Mouse (Mus musculus) left cerebral cortex, adult 8-10 months (tissue): ENCODE results near the gene Rab17. TPM values are rescaled to one million over a fixed set of nuclear protein-coding genes. Genes with fewer than 3 reads are reported as not detected.

Experiments used
- DNase-seq, 2 experiments: peaks; one replicate each; pipeline ENCODE4 v3.0.0; 2022; ENCODE audit warnings: low spot score in 2 of 2
- total RNA-seq, 4 experiments: library from RNA; stranded (reverse); gene quantifications; 2 replicates each; pipeline ENCODE4 v1.2.4; 2022

Rab17 gene
- total RNA-seq, result under 1 TPM in 1 of 4 experiments, not detected in 3; 0.59 TPM

DNA sequence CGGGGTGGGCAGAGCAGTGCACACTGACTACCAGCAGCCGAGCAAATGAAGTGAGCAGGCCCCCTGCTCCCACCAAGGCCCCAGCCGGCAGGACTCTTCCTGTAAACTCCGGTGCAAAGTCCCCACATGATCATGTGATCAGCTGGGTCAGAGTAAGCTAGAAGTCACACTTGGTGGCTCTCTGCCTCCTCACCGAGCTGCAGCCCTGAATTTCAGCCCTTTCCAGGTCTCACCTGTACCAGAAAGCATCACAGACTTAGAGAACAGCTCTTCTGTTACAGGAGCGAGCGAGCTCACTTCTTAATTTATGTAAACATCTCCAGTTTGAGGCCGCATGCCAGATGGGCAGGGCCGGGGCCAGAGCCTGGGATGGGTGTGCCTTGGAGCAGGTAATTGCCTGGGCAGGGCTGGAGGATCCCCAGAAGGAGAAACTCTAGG, at the start of gene Rab17:
Gene Rab17 (minus strand): TSS at position 315 of the 438 bp plus-strand sequence.
- no peak for DNase-seq

DNA sequence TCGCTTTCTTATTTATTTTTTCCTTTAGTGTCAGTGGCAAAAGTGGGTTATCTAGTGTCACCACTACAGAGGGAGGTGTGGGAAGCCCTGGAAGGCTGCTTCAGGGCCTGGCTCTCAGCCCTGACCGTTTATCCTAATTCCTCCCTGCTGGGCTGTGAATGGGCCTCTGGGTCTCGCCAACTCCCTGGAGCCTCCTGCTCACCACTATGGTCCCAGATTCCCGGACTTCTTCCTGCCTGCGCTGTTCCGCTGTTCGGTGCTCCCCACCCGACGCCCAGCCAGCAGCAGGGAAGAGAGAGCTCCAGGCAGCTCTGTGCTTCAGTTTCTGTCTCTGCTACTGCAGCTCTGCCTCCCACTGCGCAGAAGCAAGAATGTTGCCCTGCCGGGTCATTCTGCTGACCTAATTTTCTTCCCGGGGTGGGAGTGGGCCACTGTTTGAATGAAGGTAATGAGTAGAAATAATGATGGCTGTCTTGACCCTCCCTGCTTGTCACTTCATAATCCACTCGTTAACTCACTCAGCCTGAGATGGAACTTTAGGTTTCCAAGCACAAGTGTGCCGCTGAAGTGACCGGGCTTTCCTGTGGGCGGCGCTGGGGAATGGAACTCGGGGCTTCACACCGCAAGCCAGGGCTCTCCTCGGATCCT, 47.8 kb upstream of the Rab17 start:
- DNase-seq, result no peak

DNA sequence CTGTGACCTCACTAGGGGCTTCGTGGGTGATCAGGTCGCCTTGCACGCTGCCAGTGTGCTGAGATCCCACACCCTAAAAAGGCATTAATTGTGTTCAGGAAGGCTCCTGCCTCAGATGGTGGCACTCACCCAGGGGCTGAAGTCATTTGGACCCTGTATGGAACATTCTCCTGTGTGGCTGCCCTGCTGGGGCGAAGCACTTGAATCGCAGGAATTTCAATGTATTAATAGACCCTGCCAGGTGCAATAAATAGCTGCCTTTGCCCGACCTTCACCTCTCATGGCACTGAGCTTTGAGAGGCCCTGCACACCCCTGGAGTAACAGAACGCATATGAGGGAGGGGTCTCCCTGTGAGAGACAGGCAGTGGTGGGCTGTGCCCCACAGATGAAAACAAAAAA, 46.1 kb upstream of the Rab17 start:
- no peak for DNase-seq

DNA sequence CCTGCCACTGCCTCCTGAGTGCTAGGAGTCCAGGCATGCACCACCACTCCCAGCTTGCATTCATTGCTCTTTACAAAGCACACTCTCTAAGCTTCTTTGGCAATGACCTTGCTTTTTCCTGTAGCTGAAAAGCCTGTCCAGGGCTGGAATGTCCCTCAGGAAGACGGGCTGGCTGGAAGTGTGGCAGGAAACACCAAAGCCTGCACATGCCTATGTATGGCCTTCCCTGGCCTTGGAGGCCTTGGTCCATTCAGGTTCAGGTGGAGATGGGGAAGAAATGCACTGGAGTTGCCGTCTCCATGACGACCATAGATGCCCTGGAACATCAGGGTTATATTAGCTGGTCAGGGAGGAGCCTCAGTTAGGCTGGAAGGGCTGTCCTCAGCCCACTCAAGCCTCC, 44.3 kb upstream of the Rab17 start:
- no peak for DNase-seq

DNA sequence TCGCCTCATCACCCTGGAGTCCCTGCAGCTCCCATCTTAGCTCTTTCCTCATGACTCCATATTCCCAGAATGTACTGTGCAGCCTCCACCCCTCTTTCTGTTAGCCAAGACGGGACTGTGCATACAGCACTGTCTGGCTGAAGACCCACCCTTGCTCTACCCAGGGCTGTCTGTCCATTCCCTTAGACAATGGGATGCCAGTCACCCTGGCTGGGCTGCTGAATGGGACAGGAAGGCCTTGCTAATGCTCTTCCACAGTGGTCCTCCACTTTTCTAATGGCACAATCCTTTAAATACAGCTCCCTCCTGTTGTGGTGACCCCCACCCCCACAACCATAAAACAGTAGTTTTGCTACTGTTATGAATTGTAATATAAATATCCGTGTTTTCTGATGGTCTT, 41.9 kb upstream of the Rab17 start:
- DNase-seq, result no peak

DNA sequence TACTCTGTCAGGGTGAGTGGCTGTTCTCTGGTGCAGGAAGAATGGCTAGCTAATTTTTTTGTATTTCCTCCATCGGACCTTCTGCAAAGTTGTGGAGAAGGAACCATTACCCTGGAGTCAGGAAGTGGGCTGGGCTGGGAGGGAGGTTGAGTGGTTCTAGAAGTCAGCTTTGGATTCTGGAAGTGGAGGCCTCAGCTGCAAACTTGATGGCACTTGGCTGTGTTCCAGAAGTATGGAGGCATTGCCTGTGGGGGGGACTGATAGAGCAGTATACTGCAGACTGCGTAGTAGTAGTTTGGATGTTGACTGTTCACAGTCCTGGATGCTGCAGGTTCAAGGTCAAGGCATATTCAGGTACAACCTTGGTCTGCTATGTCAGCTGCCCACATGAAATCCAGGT, 41.3 kb upstream of the Rab17 start:
- no peak for DNase-seq

DNA sequence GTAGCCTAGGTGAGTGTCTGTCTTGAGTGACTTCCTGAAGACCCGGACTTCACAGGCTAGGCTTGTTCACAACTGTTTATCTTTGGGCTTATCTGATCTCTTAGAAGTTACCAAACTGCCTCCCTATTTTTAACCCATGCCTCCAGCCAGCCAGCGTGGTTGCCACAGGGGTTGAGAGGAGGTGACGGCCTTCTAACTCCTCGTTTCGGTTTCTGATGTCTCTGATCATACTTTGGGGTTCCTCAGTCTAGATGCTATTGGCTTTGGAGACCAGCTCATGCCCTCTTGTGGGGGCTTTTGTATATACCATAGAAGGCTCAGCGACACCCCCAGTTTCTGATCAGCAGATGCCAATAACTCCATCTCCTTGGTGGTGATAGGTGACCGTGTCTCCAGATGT, 40.8 kb upstream of the Rab17 start:
- no peak for DNase-seq

DNA sequence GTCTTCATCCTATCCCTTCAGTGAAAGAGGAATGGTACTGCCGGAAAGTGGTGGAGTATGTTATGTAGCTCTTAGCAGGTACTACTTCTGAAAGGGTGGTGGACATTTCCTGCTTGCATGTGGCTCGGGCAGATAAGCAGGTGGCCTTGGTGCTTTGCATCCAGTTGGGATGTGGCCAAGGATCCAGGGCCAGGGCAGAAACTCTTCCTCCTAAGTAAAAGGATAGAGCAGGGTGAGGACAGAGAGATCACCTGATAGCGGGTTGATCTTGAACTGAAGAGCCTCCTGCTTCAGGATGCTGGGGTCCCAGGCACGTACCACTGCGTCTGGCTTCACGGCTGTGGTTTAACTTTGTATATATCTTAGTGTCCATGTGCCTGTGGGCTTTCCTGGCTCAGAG, 39.8 kb upstream of the Rab17 start:
- no peak for DNase-seq

DNA sequence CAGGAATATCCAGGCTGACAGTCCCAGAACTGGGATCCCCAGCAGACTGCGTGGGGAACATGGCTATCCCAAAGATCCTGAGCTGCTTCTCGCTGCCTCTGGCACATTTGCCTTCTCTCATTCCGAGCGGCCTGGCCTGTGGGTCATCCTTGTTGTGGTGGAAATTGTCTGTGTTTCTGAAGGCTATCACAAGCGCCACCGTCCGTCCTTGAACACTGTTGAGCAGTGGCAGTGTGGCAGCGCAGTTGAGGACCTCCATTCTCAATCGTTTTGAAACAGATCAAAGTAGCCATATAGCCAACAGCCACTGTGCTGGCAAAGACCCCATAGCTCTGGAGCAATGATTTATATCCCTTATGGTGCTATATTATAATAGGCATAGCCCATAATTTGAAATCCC, 39.3 kb upstream of the Rab17 start:
- DNase-seq, result no peak

DNA sequence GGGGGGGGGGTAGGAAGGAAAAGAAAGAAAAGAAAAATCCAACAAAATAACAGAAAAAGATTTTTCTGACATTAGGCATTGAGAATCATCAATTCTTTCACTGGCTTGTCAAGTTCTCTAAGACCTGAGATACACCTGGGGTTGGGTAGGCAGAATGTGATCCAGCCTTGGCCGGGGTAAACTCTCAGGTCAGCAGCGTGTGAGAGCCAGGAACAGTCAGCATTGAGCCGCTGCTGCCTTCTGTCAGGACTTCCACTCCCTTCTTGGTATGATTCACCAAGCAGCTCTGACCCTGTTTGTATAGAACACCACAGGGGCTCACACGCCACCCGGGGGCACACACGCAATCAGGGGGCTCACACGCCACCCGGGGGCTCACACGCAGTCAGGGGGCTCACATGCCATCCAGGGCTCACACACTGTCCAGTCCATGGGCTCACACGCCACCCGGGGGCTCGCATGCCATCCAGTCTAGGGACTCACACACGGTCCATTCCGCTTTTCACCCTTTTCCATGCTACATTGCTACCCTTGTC, 38.8 kb upstream of the Rab17 start:
- DNase-seq, result no peak

DNA sequence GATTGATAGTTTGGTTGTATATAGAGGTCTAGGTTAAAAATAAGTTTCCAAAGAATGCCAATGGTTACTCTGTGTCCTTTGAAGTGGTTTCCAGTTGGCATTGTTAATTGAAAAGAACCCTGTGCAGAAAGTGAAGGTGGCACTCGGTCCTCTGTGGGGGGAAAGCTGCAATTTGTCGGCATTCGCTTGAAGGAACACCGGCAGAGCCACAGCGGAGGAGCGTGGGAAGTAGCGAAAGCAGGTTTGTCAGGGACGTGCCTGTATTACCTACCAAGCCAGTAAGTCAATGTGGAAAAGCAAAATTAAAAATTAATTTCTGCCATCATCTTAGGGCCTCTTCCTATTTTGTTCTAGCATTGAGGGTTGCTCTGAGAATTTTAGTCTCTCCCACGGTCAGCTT, 37.2 kb upstream of the Rab17 start:
- DNase-seq, result no peak

DNA sequence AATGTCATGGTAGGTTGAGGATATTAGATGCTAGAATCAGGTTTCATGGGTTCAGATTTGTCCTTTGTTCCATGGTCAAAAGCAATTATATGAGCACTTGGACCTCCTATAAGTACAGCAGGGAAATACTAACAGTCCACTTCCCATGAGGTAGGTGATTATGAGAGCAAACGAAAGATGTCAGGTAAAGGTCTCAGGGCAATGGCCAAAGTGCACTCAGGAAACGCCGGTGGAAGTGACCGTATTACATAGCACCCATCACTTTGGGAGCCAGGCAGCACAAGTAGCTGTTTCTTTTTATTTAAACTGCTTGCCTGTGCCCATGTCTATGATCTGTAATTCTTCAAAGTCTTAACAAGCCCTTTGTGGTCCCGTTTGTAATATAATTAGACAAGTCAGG, 36.6 kb upstream of the Rab17 start:
- DNase-seq, result no peak

DNA sequence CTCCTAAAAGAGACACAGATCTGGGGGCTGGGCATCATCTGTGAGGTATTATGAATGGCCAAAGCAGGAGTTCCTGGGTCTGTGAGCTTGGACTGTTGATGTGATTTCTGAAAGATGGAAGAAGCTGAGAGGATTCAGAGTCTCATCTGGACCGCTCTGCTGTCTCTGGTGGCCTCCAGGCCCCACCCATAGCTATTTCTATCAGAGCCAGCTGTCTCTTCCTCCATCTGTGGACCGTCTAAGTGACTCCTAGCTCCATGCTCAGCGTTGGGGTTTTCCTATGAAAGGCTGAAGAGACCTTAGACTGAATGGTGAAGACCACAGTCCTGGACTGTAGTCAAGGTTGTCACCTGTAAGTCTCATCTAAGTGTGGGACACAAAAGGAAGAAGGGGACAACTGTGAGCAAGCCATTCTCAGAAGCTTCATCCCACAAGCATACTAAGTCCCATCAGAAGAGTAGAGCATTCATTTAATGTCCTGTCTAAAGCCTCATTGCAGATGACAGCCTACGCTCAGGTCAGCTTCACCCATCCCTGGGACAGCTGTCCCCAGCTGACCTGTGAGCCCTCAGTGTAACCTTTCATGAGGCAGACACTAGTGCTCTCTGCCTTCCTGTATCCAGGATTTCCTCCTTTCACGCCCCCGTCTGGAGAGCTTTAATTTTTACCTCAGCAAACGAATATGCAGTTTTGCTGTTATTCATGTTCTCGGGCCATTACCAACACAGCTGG, 34.2 kb upstream of the Rab17 start:
- DNase-seq, result no peak

DNA sequence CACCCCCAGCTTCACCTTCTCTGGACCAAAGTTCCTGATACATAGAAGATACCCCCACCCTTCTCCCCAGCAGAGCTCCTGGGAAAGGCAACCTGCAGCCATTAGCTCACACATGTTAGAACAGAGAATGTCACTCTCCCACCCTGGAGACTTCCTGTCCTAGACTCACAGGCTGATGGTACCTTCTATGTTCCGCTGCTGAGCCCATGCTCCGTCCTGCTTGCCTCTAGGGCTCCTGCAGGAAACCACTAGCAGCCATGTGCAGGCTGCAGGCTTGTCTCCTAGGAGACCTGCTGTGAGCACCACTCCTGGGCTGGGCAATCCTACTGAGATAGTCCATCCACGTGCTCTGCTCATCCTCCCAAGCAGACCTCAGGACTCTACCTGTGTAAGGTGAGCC, 33.2 kb upstream of the Rab17 start:
- no peak for DNase-seq

DNA sequence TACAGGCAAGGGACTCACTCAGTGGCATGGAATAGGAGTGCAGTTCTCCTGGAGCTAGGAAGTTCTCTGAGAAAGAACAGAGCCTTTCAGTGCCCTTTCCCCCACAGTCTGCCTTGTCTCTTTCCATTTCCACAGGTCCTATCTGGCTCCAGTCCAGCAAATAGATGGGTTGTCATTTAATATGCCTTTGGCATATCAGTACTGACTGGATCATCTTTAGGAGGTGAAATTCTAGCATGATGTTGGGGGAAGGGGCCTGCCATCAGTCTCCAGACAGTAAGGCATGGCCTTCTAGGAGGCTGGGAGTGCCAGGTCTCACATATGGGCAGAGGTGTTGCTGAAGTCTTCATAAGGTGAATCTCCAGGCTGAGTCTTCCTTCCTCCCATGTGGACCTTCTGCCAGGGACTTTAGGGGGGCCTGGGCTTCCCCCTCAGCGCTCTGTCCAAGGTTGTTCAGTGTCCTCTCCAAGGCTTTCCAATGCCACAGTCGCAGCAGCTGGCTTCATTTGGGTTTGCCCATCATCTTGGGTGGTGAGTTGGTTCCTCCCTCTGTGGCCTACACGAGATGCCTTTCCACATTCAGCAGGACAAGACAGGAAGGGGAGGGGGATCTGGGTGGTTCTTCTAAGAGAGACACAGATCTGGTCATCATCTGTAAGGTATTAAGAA, 32.5 kb upstream of the Rab17 start:
- no peak for DNase-seq

DNA sequence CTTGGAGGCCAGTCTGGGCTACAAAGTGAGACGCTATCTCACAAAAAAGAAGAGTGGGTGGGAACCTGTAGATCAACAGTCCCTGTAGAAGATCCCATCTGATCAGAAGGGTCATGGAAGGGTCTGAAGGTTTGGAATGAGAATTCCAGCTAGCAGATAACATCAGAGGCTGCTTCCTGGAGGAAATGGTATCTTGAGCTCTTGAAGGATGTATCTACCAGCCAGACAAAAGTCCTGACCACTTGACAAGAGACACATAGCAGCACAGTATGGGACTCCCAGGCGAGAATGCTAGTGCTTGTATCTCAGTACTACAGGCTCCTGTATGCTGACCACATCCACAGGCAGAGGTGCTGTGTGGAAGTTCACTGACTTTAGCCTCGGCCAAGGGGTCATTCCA, 31.6 kb upstream of the Rab17 start:
- DNase-seq, result no peak

DNA sequence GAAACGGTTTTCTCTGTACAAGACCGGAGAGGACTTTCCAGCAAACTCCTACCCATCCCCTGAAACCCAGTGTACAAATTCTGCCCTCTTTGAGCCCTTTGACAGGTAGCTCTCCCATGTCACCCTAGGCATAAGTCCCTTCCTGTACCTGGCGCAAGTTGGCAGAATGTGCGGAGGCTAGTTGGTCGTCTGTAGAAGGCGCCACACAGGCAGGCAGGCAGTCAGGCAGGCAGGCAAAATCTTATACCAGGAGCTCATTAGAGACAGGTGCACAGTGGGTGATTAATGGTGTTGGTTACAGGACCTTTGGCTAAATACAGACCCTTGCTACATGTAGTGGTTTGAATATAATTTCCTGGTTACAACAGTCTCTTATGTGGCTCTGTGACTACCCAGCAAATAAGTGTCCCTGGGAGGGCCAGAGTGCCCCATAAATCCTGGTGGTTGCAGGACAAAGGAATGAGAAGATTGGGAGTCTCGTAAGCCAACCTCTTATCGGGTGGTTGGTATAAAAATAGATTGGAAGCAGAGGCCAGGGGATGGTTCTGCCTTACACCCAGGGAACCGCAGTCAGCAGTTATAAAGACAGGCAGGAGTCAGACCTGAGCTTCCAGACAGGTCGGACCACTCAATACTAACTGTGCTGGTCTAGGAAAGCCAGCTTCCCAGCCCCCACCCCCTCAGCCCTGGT, 30.6 kb upstream of the Rab17 start:
- DNase-seq, result no peak

DNA sequence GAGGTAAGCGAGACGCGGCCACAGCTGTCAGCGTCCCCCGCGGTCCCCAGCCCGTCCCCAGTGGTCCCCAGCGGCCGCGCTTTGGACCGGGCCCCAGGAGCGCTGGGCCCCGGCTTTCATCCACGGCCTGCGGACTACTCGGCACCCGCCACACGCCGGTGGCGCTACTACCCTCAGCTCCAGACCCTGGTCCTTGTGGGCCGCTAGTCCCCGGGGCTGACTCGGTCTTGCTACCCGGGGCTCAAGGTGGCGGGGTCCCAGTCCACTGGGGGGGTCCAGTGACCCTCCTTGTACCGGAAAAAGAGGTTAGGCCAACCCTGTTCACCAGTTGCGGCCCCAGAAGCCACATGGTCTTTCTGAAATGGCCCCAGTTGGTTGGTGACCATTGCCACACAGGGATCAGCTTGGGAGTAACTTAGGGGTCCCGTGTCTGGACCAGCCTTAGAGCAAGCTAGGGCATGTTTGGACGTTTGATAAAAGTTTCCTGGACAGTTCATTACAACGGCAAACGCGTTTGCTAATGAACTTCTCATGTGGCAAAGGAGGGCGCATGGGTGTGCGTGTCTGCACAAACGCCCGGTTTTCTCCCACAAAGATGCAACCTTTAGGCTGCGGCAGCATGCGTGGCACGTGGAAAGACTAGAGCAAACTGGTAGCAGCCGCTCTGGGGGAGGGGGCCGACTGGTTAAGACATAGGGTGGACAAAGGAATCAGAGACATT, 29.6 kb upstream of the Rab17 start:
- DNase-seq, result no peak

DNA sequence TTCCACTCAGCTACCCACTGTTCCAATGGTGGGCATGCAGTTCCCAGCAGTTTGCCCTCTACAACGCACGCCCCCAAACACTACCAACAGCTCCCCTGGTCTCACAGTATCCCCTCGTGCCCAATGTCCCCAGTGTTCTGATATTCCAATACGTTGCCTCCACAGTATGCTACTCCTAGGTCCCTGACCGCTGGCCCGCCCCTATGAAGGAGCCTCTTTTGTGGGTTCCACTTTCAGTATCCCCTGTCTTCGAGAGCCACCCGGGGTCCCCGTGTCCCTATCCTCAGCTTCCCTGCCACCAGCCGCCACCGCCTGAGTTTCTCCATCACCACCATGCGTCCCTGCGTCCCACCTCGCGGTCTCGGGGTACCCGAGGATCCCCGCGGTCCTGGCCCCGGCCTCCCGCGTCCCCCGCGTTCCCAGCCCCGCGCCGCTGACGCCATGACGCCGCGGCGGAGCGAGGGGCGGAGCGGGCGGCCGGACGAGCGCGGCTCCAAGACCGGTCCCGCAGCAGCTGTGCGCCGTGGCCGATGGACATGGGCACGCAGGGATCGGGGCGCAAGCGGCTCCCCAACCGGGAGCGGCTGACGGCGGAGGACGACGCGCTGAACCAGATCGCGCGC, 28.9 kb upstream of the Rab17 start, which contains the start of gene Lrrfip1:
Gene Lrrfip1 (plus strand): TSS at position 470 of the 623 bp plus-strand sequence.
- DNase-seq, result peak; percentile 34 to 39

DNA sequence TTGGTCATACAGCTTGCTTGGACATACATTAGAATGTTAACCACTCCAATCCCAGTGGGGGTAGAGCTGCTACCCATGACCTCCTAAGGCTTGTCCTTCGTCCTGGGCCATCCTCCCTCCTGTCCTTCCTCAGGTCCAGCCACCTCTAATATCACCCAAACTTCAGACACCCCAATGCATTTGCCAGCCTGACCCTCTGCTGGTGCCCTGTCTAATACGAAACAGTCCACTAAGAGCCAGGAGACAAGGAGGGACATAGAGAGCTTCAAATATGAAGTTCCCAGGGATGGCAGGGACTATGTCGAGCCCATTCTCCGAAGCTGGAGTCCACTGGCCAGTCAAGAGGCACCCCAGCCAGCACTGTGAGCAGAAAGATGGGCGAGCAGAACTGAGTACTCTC, 28.2 kb upstream of the Rab17 start:
- DNase-seq, result no peak

DNA sequence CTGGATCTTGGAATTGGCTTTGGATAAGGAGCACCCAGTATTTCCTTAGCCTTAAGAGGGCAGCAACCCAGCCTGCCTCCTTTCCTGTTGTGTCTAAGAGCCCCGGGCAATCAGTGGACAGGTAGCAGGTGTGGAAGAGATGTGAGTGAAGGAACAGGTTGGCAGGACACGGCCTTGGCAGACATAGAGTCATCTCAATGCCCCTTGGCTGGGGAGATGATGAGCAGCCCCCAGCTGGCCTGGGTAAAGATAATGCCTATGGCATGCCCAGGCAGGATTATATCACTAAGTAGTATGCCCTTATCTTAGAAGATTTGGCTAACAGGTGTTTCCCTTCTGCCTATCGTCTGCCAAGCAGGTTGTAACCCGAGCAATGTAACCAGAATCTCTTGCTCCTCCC, 27.7 kb upstream of the Rab17 start:
- no peak for DNase-seq
